Mouse (Mus musculus): ENCODE results near the gene Nucb1. TPM values are rescaled to one million over a fixed set of nuclear protein-coding genes. Genes with fewer than 3 reads are reported as not detected.

The Nucb1 gene
- 110 and 127 TPM in 2 replicates for polyA plus RNA-seq (2015; fragmentation: Nextera tagmentation; extraction: Ambion mirVana)

DNA sequence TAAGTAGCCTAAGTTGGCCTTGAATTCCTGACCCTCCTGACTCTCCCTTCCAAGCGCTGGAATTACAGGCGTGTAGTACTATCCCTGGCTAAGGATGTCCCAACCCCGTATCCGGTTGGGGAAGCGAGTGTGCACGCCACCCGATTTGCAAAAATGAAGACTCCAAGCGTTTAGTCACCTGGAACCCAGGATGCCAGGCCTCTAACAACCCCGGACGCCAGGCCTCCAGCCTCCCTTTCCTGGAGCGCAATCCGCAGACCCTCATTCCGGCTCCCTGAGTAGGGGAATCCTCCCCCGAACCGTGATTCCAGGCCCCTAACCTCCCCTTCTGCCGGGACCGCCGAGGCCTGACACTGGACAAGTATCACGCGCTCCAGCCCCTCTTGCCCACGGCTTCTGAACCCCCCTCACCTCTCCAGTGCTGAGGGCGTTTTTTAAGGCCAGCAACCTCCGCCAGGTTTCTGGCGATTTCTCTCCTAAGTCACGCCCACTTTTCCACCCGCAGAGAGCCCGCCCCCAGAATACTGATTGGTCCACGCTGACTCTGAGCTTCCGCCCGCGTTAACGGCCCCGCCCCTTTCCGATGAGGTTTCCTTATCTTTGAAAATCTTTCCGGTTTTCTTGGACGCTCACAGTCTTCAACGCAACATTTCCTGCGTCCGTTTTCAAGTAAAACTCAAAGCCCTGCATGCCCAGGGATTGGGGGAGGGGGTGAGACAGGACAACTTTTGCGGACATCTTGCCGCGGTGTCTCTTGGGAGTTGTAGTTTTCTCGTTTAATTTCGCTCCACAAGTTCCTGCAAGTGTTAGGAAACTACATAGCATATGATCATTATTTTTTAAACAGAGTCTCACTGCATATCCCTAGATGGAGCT, at the start of gene Nucb1:
TSS of gene Nucb1 (minus strand) at position 495 of the 876 bp plus-strand sequence.
- peak within 1 kb of the TSS; percentile 98 for H3K9ac ChIP-seq
- no peaks in the 10 kb centered on the region for H3K27me3 ChIP-seq
- peak within 1 kb of the TSS; percentile 97 for H3K4me2 ChIP-seq
- under 1% methylated on average over 44 of the region's 44 CpGs for WGBS (ENCODE audit: insufficient replicate concordance)
- H3K36me3 ChIP-seq, result peaks cover 29% of the 10 kb centered on the region
- H3K4me1 ChIP-seq (replicated peaks), result peaks cover 58% of the 10 kb centered on the region
- H3K27ac ChIP-seq, result peak within 1 kb of the TSS; percentile 98
- DNase-seq (peak; percentile 92), ATAC-seq (ENCODE audit: low read depth) (peak; percentile 74)
- no peaks in the 10 kb centered on the region for H3K9me3 ChIP-seq (replicated peaks)
- peak within 1 kb of the TSS; percentile 95 for H3K4me3 ChIP-seq (replicated peaks)

DNA sequence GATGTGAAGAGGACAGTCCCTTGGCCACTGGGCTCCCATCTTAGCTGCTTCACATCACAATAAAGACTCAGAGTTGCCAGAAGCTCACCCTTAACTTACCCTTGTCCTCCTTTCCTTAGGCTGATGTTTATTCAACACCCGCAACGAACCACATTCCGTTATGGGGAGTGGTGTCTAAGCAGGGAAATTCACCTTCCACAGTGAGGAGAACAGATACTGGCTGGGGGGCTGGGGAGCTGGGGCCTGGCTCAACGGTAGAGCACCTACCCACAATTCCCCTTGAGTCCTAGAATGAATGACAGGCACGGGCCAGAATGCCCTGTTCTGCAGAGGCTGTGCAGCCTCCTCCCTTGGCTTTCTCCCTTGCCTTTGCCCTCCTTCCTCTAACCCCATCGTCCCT, 48.7 kb upstream of the Nucb1 start:
- Histone ChIP-seq H3K4me1 (replicated peaks) (peaks cover 38% of the 10 kb centered on the region), H3K27ac (no peak overlapping the region), H3K4me3 (replicated peaks) (no peak overlapping the region), H3K36me3 (no peaks in the 10 kb centered on the region), H3K27me3 (no peaks in the 10 kb centered on the region), H3K4me2 (no peak overlapping the region), H3K9me3 (replicated peaks) (no peaks in the 10 kb centered on the region), H3K9ac (no peak overlapping the region)
- no peak for DNase-seq
- ATAC-seq (ENCODE audit: low read depth), result no peak
- WGBS (ENCODE audit: insufficient replicate concordance), result 44% methylated on average over 6 of the region's 6 CpGs

DNA sequence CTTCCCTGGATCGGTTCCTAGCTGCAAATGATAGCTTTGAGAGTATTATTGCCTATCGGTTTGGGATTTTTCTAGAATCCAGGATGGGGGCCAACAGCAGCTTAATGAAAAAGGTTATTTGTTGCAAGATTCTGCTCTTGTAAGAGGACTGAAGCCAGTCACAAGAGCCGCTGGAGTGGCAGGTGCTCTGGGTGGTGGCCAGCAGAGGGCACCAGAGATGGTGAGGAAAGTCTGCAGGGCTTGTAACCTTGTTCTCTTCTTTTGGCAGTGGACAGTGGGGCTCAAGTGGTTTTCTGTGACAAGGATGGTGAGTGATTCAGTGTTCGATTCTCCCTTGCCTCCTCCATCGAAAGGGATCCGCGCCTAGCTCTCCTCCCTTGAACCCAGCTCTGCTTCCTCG, 45.6 kb upstream of the Nucb1 start:
- DNase-seq (peak; percentile 74), ATAC-seq (ENCODE audit: low read depth) (no peak)
- H3K9ac ChIP-seq, result no peak overlapping the region
- no peaks in the 10 kb centered on the region for H3K27me3 ChIP-seq
- H3K4me2 ChIP-seq, result no peak overlapping the region
- WGBS (ENCODE audit: insufficient replicate concordance), result 16% methylated on average over 8 of the region's 8 CpGs
- H3K9me3 ChIP-seq (replicated peaks), result no peaks in the 10 kb centered on the region
- H3K27ac ChIP-seq, result no peak overlapping the region
- no peak overlapping the region for H3K4me3 ChIP-seq (replicated peaks)
- no peaks in the 10 kb centered on the region for H3K36me3 ChIP-seq
- peaks cover 27% of the 10 kb centered on the region for H3K4me1 ChIP-seq (replicated peaks)

DNA sequence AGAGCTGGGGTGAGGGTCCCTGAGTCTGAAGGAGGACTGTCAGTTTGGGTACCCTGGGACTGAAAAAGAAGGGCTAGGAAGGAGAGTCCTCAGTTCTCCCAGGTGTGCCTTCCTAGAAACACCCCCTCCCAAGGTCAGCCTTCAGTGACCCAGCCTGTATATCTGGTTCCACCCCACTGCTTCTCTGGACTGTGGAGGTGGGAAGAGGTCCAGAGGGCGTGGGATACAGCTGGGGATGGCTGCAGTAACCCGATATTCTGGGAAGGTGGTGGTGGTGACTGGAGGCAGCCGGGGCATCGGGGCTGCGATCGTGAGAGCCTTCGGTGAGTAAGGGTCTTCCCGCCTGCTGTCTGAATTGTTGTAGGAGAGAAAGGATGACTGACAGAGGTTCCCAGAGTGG, 44.5 kb upstream of the Nucb1 start, which contains the start of gene Hsd17b14:
TSS of gene Hsd17b14 (plus strand) at position 150 of the 400 bp plus-strand sequence.
- H3K4me2 ChIP-seq, result no peak within 1 kb of the TSS
- no peak within 1 kb of the TSS for H3K4me3 ChIP-seq (replicated peaks)
- no peaks in the 10 kb centered on the region for H3K9me3 ChIP-seq (replicated peaks)
- H3K27ac ChIP-seq, result no peak within 1 kb of the TSS
- WGBS (ENCODE audit: insufficient replicate concordance), result 57% methylated on average over 8 of the region's 8 CpGs
- H3K36me3 ChIP-seq, result no peaks in the 10 kb centered on the region
- H3K4me1 ChIP-seq (replicated peaks), result peaks cover 24% of the 10 kb centered on the region
- 0 out of 2 replicates have a peak within 1 kb of the TSS, but pooled peaks have one; percentile 31 for H3K9ac ChIP-seq
- no peaks in the 10 kb centered on the region for H3K27me3 ChIP-seq
- no peak; the same call in 1 of the 2 replicates for ATAC-seq (ENCODE audit: low read depth)
- DNase-seq, result no peak

DNA sequence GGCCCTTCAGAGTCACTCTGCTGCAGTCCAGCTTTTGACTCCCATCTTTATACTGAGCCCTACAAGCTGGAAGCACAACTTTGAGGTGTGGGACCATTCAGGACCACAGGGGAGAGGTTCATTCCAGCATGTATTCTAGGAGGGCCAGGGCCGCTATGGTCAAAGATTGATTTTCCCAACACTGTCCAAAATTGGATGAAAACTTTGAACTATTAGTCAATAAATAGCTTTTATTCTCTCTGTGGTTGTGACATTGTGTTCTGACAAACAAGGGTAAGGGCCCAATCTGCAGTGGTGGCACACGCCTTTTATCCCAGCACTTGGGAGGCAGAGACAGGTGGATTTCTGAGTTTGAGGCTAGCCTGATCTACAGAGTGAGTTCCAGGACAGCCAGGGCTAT, 43.8 kb upstream of the Nucb1 start:
- H3K4me1 ChIP-seq (replicated peaks), result peaks cover 24% of the 10 kb centered on the region
- H3K27me3 ChIP-seq, result 0 out of 2 replicates have a peak, but pooled peaks cover under 1% of the 10 kb centered on the region
- H3K9ac ChIP-seq, result 0 out of 2 replicates have a peak overlapping the region, but pooled peaks have one; percentile 31
- DNase-seq, result no peak
- no peaks in the 10 kb centered on the region for H3K9me3 ChIP-seq (replicated peaks)
- H3K27ac ChIP-seq, result no peak overlapping the region
- H3K4me2 ChIP-seq, result no peak overlapping the region
- no peaks in the 10 kb centered on the region for H3K36me3 ChIP-seq
- ATAC-seq (ENCODE audit: low read depth), result no peak
- H3K4me3 ChIP-seq (replicated peaks), result no peak overlapping the region
- WGBS (ENCODE audit: insufficient replicate concordance), result 72% methylated on average over 2 of the region's 2 CpGs

DNA sequence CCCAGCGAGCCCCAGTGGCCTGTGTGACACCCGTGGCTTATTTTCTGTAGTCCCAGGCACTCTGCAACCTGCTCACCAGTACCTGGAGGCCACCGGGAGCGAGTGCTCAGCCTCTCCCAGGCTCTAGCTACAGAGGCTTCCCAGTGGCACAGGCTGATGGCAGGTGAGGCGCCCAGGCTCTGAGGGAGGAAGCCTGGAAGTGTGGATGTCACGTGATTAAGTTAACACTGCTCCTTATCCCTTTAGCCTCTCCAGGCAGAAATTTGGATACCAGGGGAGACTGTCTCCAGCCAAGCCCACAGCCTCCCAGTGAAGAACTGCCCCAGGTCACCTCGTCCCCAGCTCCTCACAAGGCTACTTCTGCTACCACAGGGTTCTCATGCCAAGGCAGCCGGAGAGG, 43.3 kb upstream of the Nucb1 start:
- Histone ChIP-seq H3K4me2 (no peak overlapping the region), H3K36me3 (no peaks in the 10 kb centered on the region), H3K4me3 (replicated peaks) (no peak overlapping the region), H3K4me1 (replicated peaks) (peaks cover 24% of the 10 kb centered on the region), H3K9me3 (replicated peaks) (no peaks in the 10 kb centered on the region), H3K9ac (0 out of 2 replicates have a peak overlapping the region, but pooled peaks have one; percentile 31), H3K27me3 (0 out of 2 replicates have a peak, but pooled peaks cover 3% of the 10 kb centered on the region), H3K27ac (no peak overlapping the region)
- WGBS (ENCODE audit: insufficient replicate concordance), result 60% methylated on average over 8 of the region's 8 CpGs
- DNase-seq, result no peak
- no peak for ATAC-seq (ENCODE audit: low read depth)

DNA sequence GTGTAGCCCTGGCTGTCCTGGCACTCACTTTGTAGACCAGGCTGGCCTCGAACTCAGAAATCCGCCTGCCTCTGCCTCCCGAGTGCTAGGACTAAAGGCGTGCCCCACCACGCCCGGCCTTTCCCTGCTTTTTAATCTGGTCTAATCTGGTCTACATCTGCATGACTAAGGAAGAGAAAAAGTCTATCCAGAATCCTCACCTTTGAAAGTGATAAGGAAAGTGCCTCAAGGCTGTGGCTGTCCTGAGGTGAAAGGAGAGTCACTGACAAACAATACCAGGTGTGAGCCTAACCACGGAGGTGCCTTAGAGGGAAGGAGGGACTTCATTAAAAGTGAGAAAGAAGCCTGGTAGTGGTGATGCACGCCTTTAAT, 41.3 kb upstream of the Nucb1 start:
- DNase-seq, result no peak
- H3K9ac ChIP-seq, result no peak overlapping the region
- ATAC-seq (ENCODE audit: low read depth), result no peak
- peaks cover 22% of the 10 kb centered on the region for H3K4me1 ChIP-seq (replicated peaks)
- WGBS (ENCODE audit: insufficient replicate concordance), result 65% methylated on average over 8 of the region's 8 CpGs
- H3K4me3 ChIP-seq (replicated peaks), result no peak overlapping the region
- H3K4me2 ChIP-seq, result no peak overlapping the region
- no peak overlapping the region for H3K27ac ChIP-seq
- no peaks in the 10 kb centered on the region for H3K9me3 ChIP-seq (replicated peaks)
- H3K27me3 ChIP-seq, result 0 out of 2 replicates have a peak, but pooled peaks cover 9% of the 10 kb centered on the region
- H3K36me3 ChIP-seq, result no peaks in the 10 kb centered on the region

DNA sequence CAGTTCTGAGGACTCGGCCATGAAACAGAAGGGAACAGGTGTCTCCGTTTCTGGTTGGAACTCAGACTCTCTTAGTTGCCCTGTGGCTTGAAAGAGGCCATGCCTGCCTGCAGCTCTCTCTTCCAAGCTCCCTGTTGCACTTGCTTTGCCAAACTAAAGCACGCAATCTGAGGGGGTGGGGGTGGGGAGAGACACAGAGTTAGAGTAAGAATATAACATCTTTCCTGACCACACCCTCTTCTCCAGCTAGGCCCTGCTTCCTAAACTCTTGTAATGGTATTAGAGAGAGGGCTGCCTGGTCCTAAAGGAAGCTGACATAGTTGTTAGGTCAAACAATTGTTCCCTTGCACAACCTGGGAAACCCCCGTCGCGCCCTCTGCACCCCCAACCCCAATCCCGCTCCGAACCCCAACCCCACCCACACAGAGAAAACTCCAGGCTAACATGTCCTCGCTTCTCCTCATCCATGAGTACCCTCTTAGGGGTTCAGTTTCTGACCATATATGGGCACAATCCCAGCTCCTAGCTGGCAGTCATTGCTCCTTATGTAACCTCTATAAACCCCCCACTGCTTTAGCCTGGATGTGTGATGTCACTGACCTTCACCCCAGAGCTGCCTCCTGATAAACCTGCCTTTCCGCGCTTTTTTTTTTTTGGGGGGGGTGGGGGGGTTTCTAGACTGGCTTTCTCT, 40.8 kb upstream of the Nucb1 start:
- peaks cover 16% of the 10 kb centered on the region for H3K4me1 ChIP-seq (replicated peaks)
- H3K4me2 ChIP-seq, result no peak overlapping the region
- ATAC-seq (ENCODE audit: low read depth) (no peak), DNase-seq (no peak)
- no peak overlapping the region for H3K4me3 ChIP-seq (replicated peaks)
- H3K9ac ChIP-seq, result no peak overlapping the region
- no peaks in the 10 kb centered on the region for H3K36me3 ChIP-seq
- H3K27ac ChIP-seq, result no peak overlapping the region
- 71% methylated on average over 11 of the region's 11 CpGs for WGBS (ENCODE audit: insufficient replicate concordance)
- H3K27me3 ChIP-seq, result 0 out of 2 replicates have a peak, but pooled peaks cover 9% of the 10 kb centered on the region
- H3K9me3 ChIP-seq (replicated peaks), result no peaks in the 10 kb centered on the region

DNA sequence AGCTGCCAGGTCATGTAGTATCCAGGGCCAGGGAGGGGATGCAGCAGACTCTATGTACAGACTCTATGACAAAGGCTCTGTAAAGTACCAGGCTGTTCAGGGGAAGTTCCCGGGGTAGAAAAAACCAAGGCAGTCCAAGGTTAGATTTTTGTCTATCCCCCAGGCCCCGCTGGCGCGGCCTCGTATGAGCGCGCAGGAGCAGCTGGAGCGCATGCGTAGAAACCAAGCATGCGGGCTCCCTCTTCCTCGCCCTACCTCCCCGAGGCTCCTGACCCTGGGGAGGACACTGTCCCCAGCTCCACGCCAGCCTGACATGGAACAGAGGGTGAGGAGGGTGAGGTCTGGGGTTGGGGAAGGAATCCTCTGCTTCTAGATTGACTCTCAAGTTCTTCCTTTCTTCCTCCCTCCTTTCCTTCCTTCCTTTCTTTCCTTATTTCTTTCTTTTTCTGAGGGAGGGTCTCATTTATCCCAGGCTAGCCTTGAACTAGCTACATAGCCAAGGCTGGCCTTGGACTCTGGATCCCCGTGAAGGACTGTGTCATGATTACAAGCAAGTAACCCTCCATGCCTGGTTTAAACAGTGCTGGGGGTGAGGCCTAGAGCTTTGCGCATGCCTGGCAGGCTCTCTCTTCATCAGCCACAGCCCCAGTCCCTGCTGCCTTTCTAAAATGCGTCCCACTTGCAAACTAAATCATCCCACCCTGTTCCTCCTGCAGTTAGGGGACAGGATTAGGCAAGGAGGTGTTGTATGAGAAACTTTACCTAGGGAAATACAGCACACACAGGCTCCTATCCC, 39.6 kb upstream of the Nucb1 start:
- no peak for DNase-seq
- Histone ChIP-seq H3K4me3 (replicated peaks) (no peak overlapping the region), H3K36me3 (no peaks in the 10 kb centered on the region), H3K9me3 (replicated peaks) (no peaks in the 10 kb centered on the region), H3K4me2 (no peak overlapping the region), H3K27me3 (0 out of 2 replicates have a peak, but pooled peaks cover 9% of the 10 kb centered on the region), H3K27ac (no peak overlapping the region), H3K4me1 (replicated peaks) (peaks cover 16% of the 10 kb centered on the region), H3K9ac (no peak overlapping the region)
- WGBS (ENCODE audit: insufficient replicate concordance), result 75% methylated on average over 16 of the region's 16 CpGs
- ATAC-seq (ENCODE audit: low read depth), result no peak

DNA sequence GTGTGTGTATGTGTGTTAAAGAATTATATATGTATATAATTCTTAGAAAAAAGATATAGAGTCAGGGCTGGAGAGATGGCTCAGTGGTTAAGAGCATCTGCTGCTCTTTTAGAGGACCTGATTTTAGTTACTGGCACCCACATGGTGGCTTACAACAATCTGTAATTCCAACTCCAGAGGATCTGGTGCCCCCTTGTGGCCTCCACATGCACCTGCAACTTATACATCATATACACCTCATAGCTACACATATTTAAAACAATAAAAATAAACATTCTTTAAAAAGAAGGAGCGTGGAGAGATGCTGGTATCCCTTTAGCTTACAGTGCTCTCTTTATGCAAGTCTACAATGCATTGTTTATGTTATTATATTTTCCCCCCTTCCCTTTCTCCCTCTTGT, 34.3 kb upstream of the Nucb1 start:
- Histone ChIP-seq H3K4me2 (no peak overlapping the region), H3K36me3 (no peaks in the 10 kb centered on the region), H3K27me3 (peaks cover 13% of the 10 kb centered on the region), H3K4me1 (replicated peaks) (no peaks in the 10 kb centered on the region), H3K9me3 (replicated peaks) (peaks cover 5% of the 10 kb centered on the region; the same call in 1 of the 2 replicates), H3K27ac (no peak overlapping the region), H3K4me3 (replicated peaks) (no peak overlapping the region), H3K9ac (no peak overlapping the region)
- no peak for DNase-seq
- WGBS (ENCODE audit: insufficient replicate concordance), result 50% methylated on average over 1 of the region's 1 CpGs
- no peak for ATAC-seq (ENCODE audit: low read depth)

DNA sequence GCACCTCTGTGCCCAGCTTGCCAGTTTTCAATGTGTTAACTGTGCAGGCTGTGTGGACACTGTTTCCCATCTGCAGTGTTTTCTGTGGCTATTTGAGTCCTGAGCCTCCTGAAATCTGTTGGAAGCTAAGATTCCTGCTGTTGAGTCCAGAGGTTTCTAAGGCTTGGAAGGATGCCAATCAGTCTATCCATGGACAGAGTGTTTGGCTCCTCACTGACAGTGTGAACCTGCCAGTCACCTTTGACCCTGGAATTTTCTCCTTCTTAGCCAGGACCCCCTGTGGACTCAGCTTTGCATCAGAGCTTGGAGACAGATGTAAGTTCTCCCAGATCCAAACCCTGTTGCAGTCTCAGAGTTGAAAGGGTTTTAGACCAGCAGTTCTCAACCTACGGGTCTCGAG, 30.0 kb upstream of the Nucb1 start:
- peaks cover 7% of the 10 kb centered on the region for H3K4me1 ChIP-seq (replicated peaks)
- H3K36me3 ChIP-seq, result no peaks in the 10 kb centered on the region
- H3K9me3 ChIP-seq (replicated peaks), result peaks cover 5% of the 10 kb centered on the region; the same call in 1 of the 2 replicates
- ATAC-seq (ENCODE audit: low read depth) (no peak), DNase-seq (no peak)
- H3K4me3 ChIP-seq (replicated peaks), result no peak overlapping the region
- no peak overlapping the region for H3K9ac ChIP-seq
- no peak overlapping the region for H3K27ac ChIP-seq
- 61% methylated on average over 2 of the region's 2 CpGs for WGBS (ENCODE audit: insufficient replicate concordance)
- peaks cover 16% of the 10 kb centered on the region for H3K27me3 ChIP-seq
- no peak overlapping the region for H3K4me2 ChIP-seq
